Comparison of ENCODE assay signal across 16 mouse cellular contexts in genomic region chr14:56740175-56740574, GRCm38 (mm10). TPM values are rescaled to one million over a fixed set of nuclear protein-coding genes. Genes with fewer than 3 reads are reported as not detected.
A peak's percentile ranks its signal among the peaks of the same experiment; 100 is the strongest.
DNase-seq lines count a peak whose midpoint lies in the region; ATAC-seq and TF ChIP-seq lines count a peak whose summit lies in the region.
"Had no signal": no experiment of that assay in that cellular context is flagged by ENCODE, and none has a peak within 500 bp of the region (broad histone marks: within the 10 kb centered on the region; RNA-seq: fewer than 3 reads in every experiment).

No protein-coding gene starts in this region.

- H3K9ac ChIP-seq in liver, postnatal 0 days (replicated peaks): no peak overlapping the region
- H3K9ac ChIP-seq: embryonic facial prominence, embryonic 13.5 days; forebrain, embryonic 13.5 days; heart, embryonic 15.5 days had no signal

- no peaks in the 10 kb centered on the region for H3K27me3 ChIP-seq in liver, postnatal 0 days (ENCODE audit: insufficient read depth, low read length)
- H3K27me3 ChIP-seq: embryonic facial prominence, embryonic 13.5 days; forebrain, embryonic 13.5 days; heart, embryonic 15.5 days had no signal

- peaks cover 7% of the 10 kb centered on the region; the same call in 1 of the 2 replicates for H3K36me3 ChIP-seq in liver, postnatal 0 days (replicated peaks; ENCODE audit: insufficient read depth, low read length)

- H3K4me2 ChIP-seq in liver, postnatal 0 days (ENCODE audit: low read depth, low read length): no peak overlapping the region
- H3K4me2 ChIP-seq: embryonic facial prominence, embryonic 13.5 days; forebrain, embryonic 13.5 days; heart, embryonic 15.5 days had no signal

- TF ChIP-seq CTCF in layer of hippocampus, adult 2 months (conservative IDR thresholded peaks at IDR 0.05): peak; percentile 44
- TF ChIP-seq CTCF in liver, postnatal 0 days (IDR thresholded peaks at IDR 0.05; ENCODE audit: low read depth): peak; percentile 60

- H3K4me1 ChIP-seq in liver, postnatal 0 days (ENCODE audit: insufficient read depth): no peaks in the 10 kb centered on the region
- H3K4me1 ChIP-seq: embryonic facial prominence, embryonic 13.5 days; forebrain, embryonic 13.5 days; heart, embryonic 15.5 days had no signal

- no peak for ATAC-seq in liver, postnatal 0 days
- ATAC-seq: forebrain, embryonic 13.5 days; midbrain, embryonic 16.5 days had no signal

- 86% methylated on average over 1 of the region's 1 CpGs for WGBS in liver, postnatal 0 days (ENCODE audit: insufficient replicate concordance)

- no peak overlapping the region for H3K27ac ChIP-seq in layer of hippocampus, adult 2 months
- H3K27ac ChIP-seq in liver, postnatal 0 days (ENCODE audit: low read depth): no peak overlapping the region
- H3K27ac ChIP-seq: embryonic facial prominence, embryonic 13.5 days; forebrain, embryonic 13.5 days; heart, embryonic 15.5 days had no signal

- no peak for DNase-seq in layer of hippocampus, adult 2 months (ENCODE audit: low spot score in 2 of 2)
- no peak for DNase-seq in layer of hippocampus, postnatal 14 days (ENCODE audit: low spot score in 2 of 2)
- DNase-seq in CD4-positive helper T cell, adult 2 months (ENCODE audit: low read depth, low spot score): peak; percentile 21
- peak; percentile 35 for DNase-seq in ES-CJ7 (ENCODE audit: low read depth, low spot score)
- no peak for DNase-seq in liver, postnatal 0 days
- no peak for DNase-seq in T-cell, adult 2 months (ENCODE audit: low spot score)
- no peak for DNase-seq in left cerebral cortex, adult 9 months (ENCODE audit: low spot score in 2 of 2)
- no peak for DNase-seq in frontal cortex, adult 2 months (ENCODE audit: extremely low spot score in 1 of 2, low spot score in 1 of 2)
- DNase-seq: cerebellum, postnatal 10 days; gastrocnemius, postnatal 14 days; kidney, adult 18-20 months; lung, postnatal 4 days had no signal

- no peak for TF ChIP-seq EP300 in liver, postnatal 0 days (IDR thresholded peaks at IDR 0.05; ENCODE audit: low read depth)

- no peak overlapping the region for H3K4me3 ChIP-seq in layer of hippocampus, adult 2 months
- no peak overlapping the region for H3K4me3 ChIP-seq in liver, postnatal 0 days (ENCODE audit: low read depth, low read length)
- H3K4me3 ChIP-seq: embryonic facial prominence, embryonic 13.5 days; forebrain, embryonic 13.5 days; heart, embryonic 15.5 days had no signal

- no peaks in the 10 kb centered on the region for H3K9me3 ChIP-seq in liver, postnatal 0 days (ENCODE audit: low read length)
- H3K9me3 ChIP-seq: embryonic facial prominence, embryonic 13.5 days; forebrain, embryonic 13.5 days; heart, embryonic 15.5 days had no signal

RNA-seq across cellular contexts. Expression of gene Pspc1, which starts 37.9 kb away (rescaled TPM):
- total RNA-seq in layer of hippocampus, adult 2 months (2021): 10 to 100 TPM; 59.5 to 70.8 TPM
- total RNA-seq in layer of hippocampus, postnatal 14 days (2021): 10 to 100 TPM; 58.7 to 60.2 TPM
- polyA plus RNA-seq in liver, postnatal 0 days (2015; fragmentation: Nextera tagmentation; extraction: Ambion mirVana): 6.4 and 7.8 TPM in 2 replicates
- polyA plus RNA-seq in frontal cortex, adult 2 months (2012; rRNA removed): 34.2 and 39.0 TPM in 2 replicates

Comparison
In these comparisons a context has a peak if more than half of its experiments do, and no peak if none do; other contexts are left out.
1. DNase-seq: peak in CD4-positive helper T cell, adult 2 months (single experiment) and ES-CJ7 (single experiment); none in layer of hippocampus, adult 2 months (0 of 2), layer of hippocampus, postnatal 14 days (0 of 2), liver, postnatal 0 days (single experiment), T-cell, adult 2 months (single experiment), left cerebral cortex, adult 9 months (0 of 2) and frontal cortex, adult 2 months (0 of 2).